Comparison of ENCODE assay signal across 19 mouse cellular contexts in genomic region chr6:67130540-67131301, GRCm38 (mm10).
DNase-seq lines count a peak whose midpoint lies in the region; ATAC-seq and TF ChIP-seq lines count a peak whose summit lies in the region.
"Had no signal": no experiment of that assay in that cellular context is flagged by ENCODE, and none has a peak within 500 bp of the region (broad histone marks: within the 10 kb centered on the region; RNA-seq: fewer than 3 reads in every experiment).

No protein-coding gene starts in this region.

- H3K4me1 ChIP-seq in kidney, postnatal 0 days (replicated peaks; ENCODE audit: insufficient read depth, low read length) = peaks cover 6% of the 10 kb centered on the region; the same call in 1 of the 2 replicates
- peaks cover 9% of the 10 kb centered on the region; the same call in 1 of the 2 replicates for H3K4me1 ChIP-seq in embryonic facial prominence, embryonic 14.5 days (ENCODE audit: control insufficient read depth, insufficient read depth, low read length)
- no peaks in the 10 kb centered on the region for H3K4me1 ChIP-seq in neural tube, embryonic 14.5 days (ENCODE audit: control insufficient read depth, insufficient read depth, low read length)

- intact Hi-C loops in gastrocnemius, adult 2 months (cut with DNase I) = no loop called here

- ATAC-seq in kidney, postnatal 0 days (replicated peaks; ENCODE audit: low FRiP score, low read depth) = peak; percentile 36; the same call in 1 of the 2 replicates
- peak; percentile 66 for ATAC-seq in embryonic facial prominence, embryonic 14.5 days (ENCODE audit: low read depth)
- ATAC-seq in neural tube, embryonic 14.5 days (ENCODE audit: low read depth) = peak; percentile 61; the same call in 1 of the 2 replicates
- ATAC-seq: forebrain, embryonic 14.5 days; midbrain, embryonic 16.5 days had no signal

- peak overlapping the region; percentile 44 for H3K27ac ChIP-seq in gastrocnemius, adult 2 months
- H3K27ac ChIP-seq in kidney, postnatal 0 days = no peak overlapping the region
- no peak overlapping the region for H3K27ac ChIP-seq in embryonic facial prominence, embryonic 14.5 days (replicated peaks; ENCODE audit: low read depth, low read length)
- no peak overlapping the region for H3K27ac ChIP-seq in neural tube, embryonic 14.5 days (ENCODE audit: low read depth, low read length)
- H3K27ac ChIP-seq: kidney, embryonic 15.5 days; limb, embryonic 12.5 days had no signal

- no peak overlapping the region for H3K4me2 ChIP-seq in kidney, postnatal 0 days (ENCODE audit: low read length)
- no peak overlapping the region for H3K4me2 ChIP-seq in embryonic facial prominence, embryonic 14.5 days (ENCODE audit: low read depth, low read length)
- no peak overlapping the region for H3K4me2 ChIP-seq in neural tube, embryonic 14.5 days (ENCODE audit: low read depth, low read length)
- H3K4me2 ChIP-seq: kidney, embryonic 15.5 days; limb, embryonic 12.5 days had no signal

- H3K36me3 ChIP-seq in kidney, postnatal 0 days (ENCODE audit: insufficient read depth, low read length) = no peaks in the 10 kb centered on the region
- H3K36me3 ChIP-seq in embryonic facial prominence, embryonic 14.5 days (ENCODE audit: control insufficient read depth, insufficient read depth, low read length) = no peaks in the 10 kb centered on the region
- H3K36me3 ChIP-seq in neural tube, embryonic 14.5 days (ENCODE audit: control insufficient read depth, insufficient read depth, low read length) = no peaks in the 10 kb centered on the region
- H3K36me3 ChIP-seq: kidney, embryonic 15.5 days; limb, embryonic 12.5 days had no signal

- no peaks in the 10 kb centered on the region for H3K27me3 ChIP-seq in kidney, postnatal 0 days (ENCODE audit: insufficient read depth, low read length)
- no peaks in the 10 kb centered on the region for H3K27me3 ChIP-seq in embryonic facial prominence, embryonic 14.5 days (replicated peaks; ENCODE audit: control insufficient read depth, insufficient read depth, low read length)
- H3K27me3 ChIP-seq in neural tube, embryonic 14.5 days (ENCODE audit: control insufficient read depth, insufficient read depth, low read length) = no peaks in the 10 kb centered on the region
- H3K27me3 ChIP-seq: kidney, embryonic 15.5 days; limb, embryonic 12.5 days had no signal

- no peak overlapping the region for H3K9ac ChIP-seq in kidney, postnatal 0 days (ENCODE audit: low read depth, low read length)
- H3K9ac ChIP-seq in embryonic facial prominence, embryonic 14.5 days (ENCODE audit: low read depth, low read length) = no peak overlapping the region
- no peak overlapping the region for H3K9ac ChIP-seq in neural tube, embryonic 14.5 days (replicated peaks; ENCODE audit: low read depth, low read length)
- H3K9ac ChIP-seq: kidney, embryonic 15.5 days; limb, embryonic 12.5 days had no signal

- WGBS in kidney, postnatal 0 days = 56% methylated on average over 11 of the region's 11 CpGs
- WGBS in embryonic facial prominence, embryonic 14.5 days = 57% methylated on average over 11 of the region's 11 CpGs
- WGBS in neural tube, embryonic 14.5 days = 59% methylated on average over 11 of the region's 11 CpGs

- no peak overlapping the region for H3K4me3 ChIP-seq in gastrocnemius, adult 2 months
- H3K4me3 ChIP-seq in kidney, postnatal 0 days (replicated peaks; ENCODE audit: low read depth, low read length) = no peak overlapping the region
- H3K4me3 ChIP-seq in embryonic facial prominence, embryonic 14.5 days (ENCODE audit: low read depth, low read length) = no peak overlapping the region
- H3K4me3 ChIP-seq in neural tube, embryonic 14.5 days (ENCODE audit: low read depth, low read length) = no peak overlapping the region
- H3K4me3 ChIP-seq: kidney, embryonic 15.5 days; limb, embryonic 12.5 days; megakaryocyte, embryonic 14.5 days had no signal

- DNase-seq in gastrocnemius, adult 2 months = peak; percentile 51
- DNase-seq in gastrocnemius, adult 8-10 months (ENCODE audit: low spot score in 2 of 2) = no peak
- DNase-seq in kidney, postnatal 0 days (ENCODE audit: low spot score) = no peak
- no peak for DNase-seq in kidney, adult 9 months
- peak; percentile 64 for DNase-seq in embryonic facial prominence, embryonic 14.5 days (ENCODE audit: low spot score)
- no peak for DNase-seq in yolk sac, embryonic 10.5 days (ENCODE audit: low spot score)
- DNase-seq: adrenal gland, postnatal 14 days; B cell, adult 2 months; cerebellum, adult 11-12 months; gastrocnemius, postnatal 10 days; heart, postnatal 10 days; lung, postnatal 10 days; thymus, postnatal 25 days had no signal

- H3K9me3 ChIP-seq in kidney, postnatal 0 days (replicated peaks; ENCODE audit: low read length) = 0 out of 2 replicates have a peak, but pooled peaks cover 4% of the 10 kb centered on the region
- H3K9me3 ChIP-seq in embryonic facial prominence, embryonic 14.5 days (ENCODE audit: control insufficient read depth, low read length) = 0 out of 2 replicates have a peak, but pooled peaks cover 6% of the 10 kb centered on the region
- H3K9me3 ChIP-seq in neural tube, embryonic 14.5 days (ENCODE audit: control insufficient read depth, low read length) = no peaks in the 10 kb centered on the region
- H3K9me3 ChIP-seq: kidney, embryonic 15.5 days had no signal

- no peak for TF ChIP-seq CTCF in gastrocnemius, adult 2 months (IDR thresholded peaks at IDR 0.05)
- TF ChIP-seq CTCF in kidney, postnatal 0 days (IDR thresholded peaks at IDR 0.05; ENCODE audit: low read depth) = no peak

Comparison
In these comparisons a context has a peak if more than half of its experiments do, and no peak if none do; other contexts are left out.
1. DNase-seq: peak in gastrocnemius, adult 2 months (single experiment) and embryonic facial prominence, embryonic 14.5 days (single experiment); none in gastrocnemius, adult 8-10 months (0 of 2), kidney, postnatal 0 days (single experiment), kidney, adult 9 months (single experiment) and yolk sac, embryonic 10.5 days (single experiment).
2. Peak in every context shown above with its lines, with median percentiles within 50 percentile points of each other: ATAC-seq.